Mouse (Mus musculus) small intestine, adult 2 months (tissue): Measurements from ENCODE around the gene Relt. TPM values are rescaled to one million over a fixed set of nuclear protein-coding genes. Genes with fewer than 3 reads are reported as not detected.

Experiments used
- H3K27ac ChIP-seq: fragments of 200-500 bp; 2 replicates; pipeline ENCODE4 v1.5.1; 2012; ENCODE audit warnings: low read depth, low read length, control low read depth, inconsistent platforms; ENCODE audit not compliant: insufficient read depth
- H3K27me3 ChIP-seq: fragments of 200-500 bp; 2 replicates; pipeline ENCODE4 v1.6.1; 2012; ENCODE audit warnings: mild to moderate bottlenecking, moderate library complexity, low read length, inconsistent platforms; ENCODE audit not compliant: control insufficient read depth, insufficient read depth
- H3K36me3 ChIP-seq: fragments of 200-500 bp; 2 replicates; pipeline ENCODE4 v1.6.1; 2012; ENCODE audit warnings: mild to moderate bottlenecking, low read length, control low read depth, inconsistent platforms; ENCODE audit not compliant: control insufficient read depth, insufficient read depth
- H3K4me1 ChIP-seq: fragments of 200-500 bp; 2 replicates; pipeline ENCODE4 v1.6.1; 2012; ENCODE audit warnings: low read length, inconsistent platforms, mixed read lengths; ENCODE audit not compliant: control insufficient read depth, insufficient read depth, insufficient read length
- H3K4me3 ChIP-seq: fragments of 200-500 bp; 2 replicates; pipeline ENCODE4 v1.5.1; 2012; ENCODE audit warnings: low read depth, mild to moderate bottlenecking, control low read depth, inconsistent platforms, low read length, moderate library complexity
- CTCF ChIP-seq: fragments of 200-500 bp; IDR thresholded peaks from 2 replicates; pipeline ENCODE4 v1.5.1; 2012; ENCODE audit warnings: low read depth, mild to moderate bottlenecking, control low read depth, inconsistent platforms, low read length, moderate library complexity, mixed read lengths; ENCODE audit not compliant: insufficient replicate concordance, insufficient read length; ENCODE audit errors: extremely low read depth
- POLR2A ChIP-seq: fragments of 200-500 bp; IDR thresholded peaks from 2 replicates; pipeline ENCODE4 v1.6.1; 2012; ENCODE audit warnings: low read depth, mild to moderate bottlenecking, control low read depth, inconsistent platforms, low read length, moderate library complexity
- WGBS: fragments of 180-500 bp; shearing (Covaris S2); methylation state at CpG from one replicate; pipeline ENCODE4 v1.1.7; 2018; 5-methylcytosine and 5-hydroxymethylcytosine counted together
- polyA plus RNA-seq: library from polyadenylated mRNA; depleted of rRNA; stranded (reverse); fragments of >200 nt; gene quantifications from 2 replicates; pipeline ENCODE4 v1.2.3, GENCODE M21; 2012; rRNA removed

The Relt gene
- polyA plus RNA-seq, 1 experiment, result 7.0 TPM

DNA sequence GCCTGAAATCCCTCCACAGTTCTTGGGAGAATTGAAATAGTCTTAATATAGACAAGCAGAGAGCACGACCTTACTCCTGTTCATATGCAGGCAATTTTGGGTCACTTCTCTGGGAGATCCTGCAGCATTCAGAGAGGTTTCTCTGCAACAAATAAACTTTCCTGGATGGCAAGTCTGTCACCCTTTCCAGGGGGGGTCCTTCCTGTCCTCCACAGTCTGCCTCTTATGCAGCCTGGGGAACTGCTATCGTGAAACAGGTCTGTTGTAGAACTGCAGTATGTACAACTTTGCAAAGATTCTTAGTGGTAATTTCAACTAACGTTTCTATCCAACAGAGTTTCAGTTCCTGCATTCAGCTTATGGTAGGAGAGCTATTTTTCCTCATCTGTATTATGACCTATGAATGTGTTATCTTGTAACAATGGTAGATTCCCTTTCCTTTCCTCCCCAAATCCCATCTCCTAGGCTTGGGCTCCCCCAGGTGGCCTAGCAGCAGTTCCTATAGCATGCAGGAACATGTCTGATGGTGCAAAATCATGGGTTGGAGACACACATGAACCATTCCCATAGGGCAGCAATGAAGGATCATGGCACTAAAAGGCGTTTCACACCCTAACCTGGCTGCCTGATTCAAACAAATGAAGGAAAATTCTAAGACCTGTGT lies 44.7 kb downstream of the Relt start:
- 86% methylated on average over 4 of the region's 4 CpGs for WGBS
- no peak for TF ChIP-seq POLR2A
- peak; percentile 33; the same call in 1 of the 2 replicates for TF ChIP-seq CTCF
- H3K4me3 ChIP-seq, result no peak overlapping the region

DNA sequence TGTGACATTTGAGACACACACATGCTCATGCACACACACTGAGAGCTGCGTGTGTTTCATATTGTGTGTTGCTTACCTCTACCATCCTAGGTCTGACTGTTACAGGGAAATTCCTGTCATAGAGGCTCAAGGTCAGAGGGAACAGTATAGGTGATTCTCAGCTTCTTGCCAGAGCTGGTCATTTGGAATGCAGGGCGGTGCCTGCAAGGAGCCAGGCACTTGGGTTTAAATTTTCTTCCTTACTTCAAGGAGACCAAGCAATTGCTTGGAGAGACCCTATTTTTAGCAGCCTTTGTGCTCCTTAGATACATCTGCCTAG lies 45.8 kb downstream of the Relt start:
- WGBS, result 72% methylated on average over 2 of the region's 2 CpGs
- no peaks in the 10 kb centered on the region for H3K27me3 ChIP-seq
- no peak overlapping the region for H3K4me3 ChIP-seq
- H3K27ac ChIP-seq, result no peak overlapping the region
- H3K36me3 ChIP-seq, result no peaks in the 10 kb centered on the region
- no peaks in the 10 kb centered on the region; the same call in 1 of the 2 replicates for H3K4me1 ChIP-seq
- TF ChIP-seq CTCF, result no peak
- TF ChIP-seq POLR2A, result no peak

More for the DNA sequence above, 44.7 kb downstream of the Relt start:
- no peaks in the 10 kb centered on the region; the same call in 1 of the 2 replicates for H3K4me1 ChIP-seq
- H3K36me3 ChIP-seq, result no peaks in the 10 kb centered on the region
- H3K27ac ChIP-seq, result no peak overlapping the region
- H3K27me3 ChIP-seq, result no peaks in the 10 kb centered on the region

DNA sequence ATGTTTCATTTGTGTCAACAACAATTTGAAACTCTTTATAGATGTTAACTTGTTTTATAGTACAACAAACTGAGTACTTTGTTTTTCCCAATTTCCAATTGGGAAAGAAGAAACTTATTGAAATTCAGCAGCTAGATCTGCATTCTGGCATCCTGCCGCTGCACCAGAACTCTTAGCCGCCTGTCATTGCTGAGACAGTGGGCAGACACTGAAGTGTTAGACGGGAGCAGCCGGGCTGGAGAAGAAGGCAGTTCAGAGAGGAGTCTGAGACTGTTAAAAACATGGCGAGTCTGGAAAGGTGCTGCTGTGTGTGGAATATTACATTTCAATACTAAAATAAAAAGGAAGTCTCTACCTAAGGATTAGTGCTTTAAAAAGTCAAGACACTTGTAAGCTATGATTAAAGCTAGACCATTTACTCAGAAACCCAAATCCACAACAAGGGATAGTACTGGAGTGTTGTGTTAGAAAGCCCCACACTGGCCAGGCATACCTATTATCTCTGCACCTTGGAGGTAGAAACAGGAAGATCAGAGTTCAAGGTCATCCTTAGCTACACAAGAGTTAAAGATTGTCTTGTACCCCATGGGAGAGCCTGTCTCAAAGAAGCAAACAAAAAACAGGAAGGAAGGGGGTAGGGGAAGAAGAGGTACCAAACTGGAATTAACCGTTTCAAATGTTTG lies 46.3 kb downstream of the Relt start:
- Histone ChIP-seq H3K27me3 (no peaks in the 10 kb centered on the region), H3K27ac (no peak overlapping the region), H3K4me3 (no peak overlapping the region), H3K4me1 (no peaks in the 10 kb centered on the region; the same call in 1 of the 2 replicates), H3K36me3 (no peaks in the 10 kb centered on the region)
- TF ChIP-seq CTCF (no peak), POLR2A (no peak)
- WGBS, result 83% methylated on average over 6 of the region's 6 CpGs

DNA sequence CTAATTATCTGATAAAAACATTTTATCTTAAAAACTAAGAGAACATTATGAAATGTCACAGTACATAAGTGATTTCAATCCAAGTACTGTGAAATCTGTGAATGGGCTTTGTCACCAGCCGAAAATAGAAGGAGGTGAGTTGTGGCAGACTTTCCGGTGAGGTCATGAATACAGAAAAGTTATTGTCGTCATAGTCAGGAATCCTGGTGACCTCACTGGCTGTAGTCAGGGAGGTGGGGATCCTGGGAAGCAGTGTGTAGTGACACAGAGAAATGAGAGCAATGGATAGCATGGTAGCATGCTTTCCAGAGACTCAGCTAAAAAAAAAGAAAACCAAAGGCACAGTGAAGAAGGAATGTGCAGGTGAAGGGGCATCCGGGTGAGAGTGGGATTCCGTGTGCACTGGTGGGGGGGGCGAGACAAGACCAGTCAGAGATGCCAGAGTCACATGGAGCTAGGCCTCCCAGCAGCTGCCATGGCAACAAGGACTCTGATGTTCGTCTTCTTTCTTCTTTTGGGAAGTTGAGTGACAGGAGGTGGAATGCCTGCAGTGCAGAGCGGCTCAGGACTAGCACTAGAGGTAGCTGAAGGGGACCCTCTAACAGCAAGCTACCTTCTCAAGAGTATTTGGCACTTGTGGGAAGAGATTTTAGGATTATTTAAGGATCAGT lies 47.2 kb downstream of the Relt start:
- Histone ChIP-seq H3K27ac (no peak overlapping the region), H3K27me3 (no peaks in the 10 kb centered on the region), H3K4me3 (no peak overlapping the region), H3K4me1 (no peaks in the 10 kb centered on the region; the same call in 1 of the 2 replicates), H3K36me3 (no peaks in the 10 kb centered on the region)
- WGBS, result 85% methylated on average over 8 of the region's 8 CpGs
- no peak for TF ChIP-seq POLR2A
- no peak for TF ChIP-seq CTCF

DNA sequence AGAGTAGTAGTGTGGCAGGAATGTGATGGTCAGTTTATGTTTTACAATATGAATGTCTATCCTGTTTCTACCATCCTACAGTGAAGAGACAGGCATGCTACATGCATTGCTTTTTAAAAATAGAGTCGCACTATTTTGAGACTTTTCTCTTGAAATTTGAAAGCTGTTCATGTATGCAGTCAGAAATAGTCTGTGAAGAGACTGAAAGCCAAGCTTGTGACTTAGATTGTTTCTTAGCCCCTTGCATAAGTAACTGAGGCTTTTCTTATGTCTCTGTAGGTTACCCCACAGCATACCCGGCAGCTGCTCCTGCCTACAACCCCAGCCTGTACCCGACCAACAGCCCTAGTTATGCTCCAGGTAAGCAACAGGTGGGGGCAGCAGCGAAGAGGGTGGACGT lies 50.6 kb downstream of the Relt start:
- no peak overlapping the region for H3K27ac ChIP-seq
- no peak for TF ChIP-seq CTCF
- TF ChIP-seq POLR2A, result no peak
- WGBS, result 90% methylated on average over 5 of the region's 5 CpGs
- H3K4me1 ChIP-seq, result no peaks in the 10 kb centered on the region; the same call in 1 of the 2 replicates
- no peaks in the 10 kb centered on the region for H3K27me3 ChIP-seq
- no peaks in the 10 kb centered on the region for H3K36me3 ChIP-seq
- H3K4me3 ChIP-seq, result no peak overlapping the region

DNA sequence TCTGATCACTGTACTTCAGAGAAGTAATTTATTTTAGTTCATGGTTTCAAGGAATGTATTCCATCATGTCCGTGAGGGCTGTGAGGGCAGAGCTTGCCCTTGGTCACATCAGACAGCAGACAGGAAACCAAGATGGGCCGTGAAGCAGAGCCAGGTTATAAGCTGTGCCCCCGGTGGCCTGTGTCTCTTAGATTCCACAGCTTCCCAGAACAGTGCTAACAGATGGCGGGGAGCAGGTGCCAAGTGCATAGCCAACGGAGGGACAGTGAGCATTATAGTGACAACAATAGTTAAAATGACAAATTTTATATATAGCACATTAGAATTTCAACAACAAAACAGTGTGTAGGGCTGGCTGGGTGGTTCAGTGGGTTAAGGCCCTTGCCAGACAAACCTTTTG lies 51.3 kb downstream of the Relt start:
- TF ChIP-seq CTCF (no peak), POLR2A (no peak)
- H3K4me3 ChIP-seq, result no peak overlapping the region
- H3K4me1 ChIP-seq, result no peaks in the 10 kb centered on the region
- no peaks in the 10 kb centered on the region for H3K36me3 ChIP-seq
- H3K27ac ChIP-seq, result no peak overlapping the region
- 86% methylated on average over 5 of the region's 5 CpGs for WGBS
- H3K27me3 ChIP-seq, result no peaks in the 10 kb centered on the region

DNA sequence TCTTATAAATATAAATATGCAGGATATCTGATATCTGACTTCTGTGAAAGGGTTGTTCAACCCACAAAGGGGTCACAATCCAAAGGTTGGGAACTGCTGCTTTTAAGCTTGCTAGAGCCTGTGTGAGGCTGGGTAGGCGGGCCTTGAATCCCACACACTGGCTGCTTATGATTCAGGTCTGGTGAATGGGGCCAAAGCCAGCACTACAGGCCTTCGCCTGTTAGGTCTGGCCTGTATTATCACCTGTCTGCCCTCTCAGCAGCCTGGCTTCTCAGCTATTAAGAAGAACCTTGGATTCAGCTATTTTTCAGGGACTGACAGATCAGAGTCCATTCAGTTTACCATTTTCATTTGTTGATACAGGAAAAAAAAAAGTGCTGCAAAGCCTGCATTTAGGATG lies 57.9 kb downstream of the Relt start:
- WGBS, result 88% methylated on average over 2 of the region's 2 CpGs
- Histone ChIP-seq H3K4me1 (no peaks in the 10 kb centered on the region), H3K27me3 (no peaks in the 10 kb centered on the region), H3K27ac (no peak overlapping the region), H3K36me3 (no peaks in the 10 kb centered on the region), H3K4me3 (no peak overlapping the region)
- TF ChIP-seq POLR2A, result no peak
- no peak for TF ChIP-seq CTCF

DNA sequence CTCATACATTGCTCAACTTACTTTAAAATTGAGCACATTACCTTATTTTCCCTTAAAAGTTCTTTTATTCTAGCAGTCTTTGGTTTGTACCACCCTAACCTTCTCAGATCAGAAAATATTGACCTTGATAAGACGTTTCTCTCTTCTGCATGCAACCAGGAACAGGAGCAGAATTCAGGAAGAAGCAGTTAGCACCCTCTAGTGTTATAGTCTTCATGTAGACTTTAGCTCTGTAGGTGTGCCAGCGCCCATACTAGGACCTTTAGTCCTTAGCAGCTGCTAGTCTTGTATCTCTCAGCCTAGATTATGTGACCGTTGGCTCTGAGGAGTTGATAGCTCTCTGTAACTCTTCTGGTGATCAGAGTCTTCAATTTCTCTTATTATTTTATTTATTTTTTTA lies 64.4 kb downstream of the Relt start:
- no peak for TF ChIP-seq POLR2A
- TF ChIP-seq CTCF, result no peak
- 15% methylated on average over 3 of the region's 3 CpGs for WGBS

More for the DNA sequence above, 64.4 kb downstream of the Relt start:
- Histone ChIP-seq H3K4me3 (no peak overlapping the region), H3K27ac (no peak overlapping the region), H3K36me3 (no peaks in the 10 kb centered on the region), H3K27me3 (no peaks in the 10 kb centered on the region), H3K4me1 (no peaks in the 10 kb centered on the region)

Other genes starting within 250 kb of the Relt start
- 8.2 and 18.4 TPM in 2 replicates for gene Plekhb1, start 201.0 kb downstream of the Relt start, polyA plus RNA-seq
- gene Fam168a, start 156.8 kb downstream of the Relt start, polyA plus RNA-seq, result 28.2 and 43.9 TPM in 2 replicates
- gene Arhgef17, start 68.7 kb upstream of the Relt start, polyA plus RNA-seq, result 6.8 and 8.0 TPM in 2 replicates
- 19.4 and 27.8 TPM in 2 replicates for gene P2ry6, start 111.2 kb upstream of the Relt start, polyA plus RNA-seq
- 4.0 and 67.8 TPM in 2 replicates for gene P2ry2, start 149.4 kb upstream of the Relt start, polyA plus RNA-seq
- gene Fchsd2, start 229.4 kb upstream of the Relt start, polyA plus RNA-seq, result 3.3 and 6.9 TPM in 2 replicates